ENCODE assay signal across 8 mouse cellular contexts in the genomic region with DNA sequence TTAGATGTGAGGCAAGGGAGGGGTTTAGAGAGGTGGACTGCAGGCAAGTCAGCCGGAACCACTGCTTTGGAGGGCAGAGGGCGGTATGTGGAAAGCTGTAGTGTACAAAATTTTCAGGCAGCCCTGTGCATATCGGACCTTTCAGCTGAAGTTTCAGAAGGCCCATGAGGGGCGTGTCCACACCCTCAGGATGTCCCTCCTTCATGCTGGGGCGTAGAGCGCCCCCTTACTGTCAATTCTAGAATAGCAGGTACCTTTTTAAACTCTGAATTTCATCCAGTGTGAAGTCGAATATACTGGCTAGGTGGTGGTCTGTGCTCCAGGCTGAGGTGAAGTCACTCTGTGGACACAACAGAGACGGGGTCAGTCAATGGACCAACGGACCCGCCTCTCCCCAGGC. TPM values are rescaled to one million over a fixed set of nuclear protein-coding genes. Genes with fewer than 3 reads are reported as not detected.
DNase-seq lines count a peak whose midpoint lies in the region; ATAC-seq and TF ChIP-seq lines count a peak whose summit lies in the region.

No protein-coding gene starts in this region.

- no peaks in the 10 kb centered on the region for H3K9me3 ChIP-seq in liver, embryonic 11.5 days (ENCODE audit: control insufficient read depth, low read length)

- ATAC-seq in liver, embryonic 11.5 days (replicated peaks; ENCODE audit: low FRiP score), result peak; percentile 63

- no peak for TF ChIP-seq POLR2A in embryonic fibroblast, embryonic 13.5 days (IDR thresholded peaks at IDR 0.05; ENCODE audit: low read depth, low read length)

- no peaks in the 10 kb centered on the region for H3K4me1 ChIP-seq in embryonic fibroblast, embryonic 13.5 days (ENCODE audit: control insufficient read depth, insufficient read depth, low read length)
- no peaks in the 10 kb centered on the region for H3K4me1 ChIP-seq in liver, embryonic 11.5 days (replicated peaks; ENCODE audit: control insufficient read depth, insufficient read depth, low read length)

- no peak overlapping the region for H3K9ac ChIP-seq in liver, embryonic 11.5 days (ENCODE audit: low read depth, low read length)

- H3K4me3 ChIP-seq in embryonic fibroblast, embryonic 13.5 days (ENCODE audit: insufficient read depth, low read length), result no peak overlapping the region
- H3K4me3 ChIP-seq in liver, embryonic 11.5 days (ENCODE audit: low read depth, low read length), result no peak overlapping the region

- peak; percentile 37 for DNase-seq in heart, postnatal 4 days
- DNase-seq in heart, postnatal 25 days (ENCODE audit: low spot score), result no peak
- peak; percentile 33 for DNase-seq in MN1 (ENCODE audit: low spot score)
- DNase-seq in liver, embryonic 11.5 days (ENCODE audit: low spot score), result no peak
- peak; percentile 15 for DNase-seq in spleen, adult 12 weeks (ENCODE audit: low spot score)
- no peak for DNase-seq in right cerebral cortex, postnatal 10 days (ENCODE audit: low spot score in 2 of 2)
- no peak for DNase-seq in gastrocnemius, postnatal 25 days

- no peaks in the 10 kb centered on the region for H3K27me3 ChIP-seq in liver, embryonic 11.5 days (replicated peaks; ENCODE audit: control insufficient read depth, insufficient read depth, low read length)

- peak; percentile 20; the same call in 1 of the 2 replicates for TF ChIP-seq CTCF in embryonic fibroblast, embryonic 13.5 days (IDR thresholded peaks at IDR 0.05; ENCODE audit: borderline replicate concordance, insufficient read depth, low read length)

- H3K27ac ChIP-seq in embryonic fibroblast, embryonic 13.5 days (ENCODE audit: insufficient read depth, low read length), result no peak overlapping the region
- H3K27ac ChIP-seq in liver, embryonic 11.5 days (ENCODE audit: low read depth, low read length), result no peak overlapping the region

- H3K4me2 ChIP-seq in liver, embryonic 11.5 days, result no peak overlapping the region

- H3K36me3 ChIP-seq in liver, embryonic 11.5 days (ENCODE audit: control insufficient read depth, insufficient read depth, low read length), result no peaks in the 10 kb centered on the region

- WGBS in liver, embryonic 11.5 days, result 23% methylated on average over 10 of the region's 10 CpGs

- intact Hi-C loops in heart, postnatal 25 days (cut with DNase I), result loop anchor here (5.0 kb wide), 1 partner anchor 116 kb away; no protein-coding TSS in a partner anchor

RNA-seq across cellular contexts. Expression of a gene that starts 16.0 kb away (rescaled TPM):
- 1 to 10 TPM; 6.2 to 6.6 TPM for total RNA-seq in heart, postnatal 4 days (2021)
- 1 to 10 TPM in 1 of 2 experiments, under 1 TPM in 1; 0.70 to 1.1 TPM for total RNA-seq in heart, postnatal 25 days (2021)
- 5.9 and 7.6 TPM in 2 replicates for polyA plus RNA-seq in embryonic fibroblast, embryonic 13.5 days (2011; ENCODE audit: insufficient read length, low read depth, missing spikeins)
- 4.5 and 5.2 TPM in 2 replicates for polyA plus RNA-seq in liver, embryonic 11.5 days (2014; fragmentation: Nextera tagmentation; extraction: Ambion mirVana)
- 1 to 10 TPM in 1 of 2 experiments, under 1 TPM in 1; 0.91 to 1.3 TPM for total RNA-seq in gastrocnemius, postnatal 25 days (2021)

RNA-seq across cellular contexts. Expression of a gene that starts 23.1 kb away (rescaled TPM):
- 10 to 100 TPM; 17.1 to 17.7 TPM for total RNA-seq in heart, postnatal 4 days (2021)
- total RNA-seq in heart, postnatal 25 days (2021), result 10 to 100 TPM; 11.9 to 16.3 TPM
- polyA plus RNA-seq in embryonic fibroblast, embryonic 13.5 days (2011; ENCODE audit: insufficient read length, low read depth, missing spikeins), result 65.7 and 67.6 TPM in 2 replicates
- polyA plus RNA-seq in liver, embryonic 11.5 days (2014; fragmentation: Nextera tagmentation; extraction: Ambion mirVana), result 138 and 147 TPM in 2 replicates
- total RNA-seq in gastrocnemius, postnatal 25 days (2021), result 10 to 100 TPM in 1 of 2 experiments, 1 to 10 TPM in 1; 8.2 to 13.3 TPM

RNA-seq across cellular contexts. Expression of a gene that starts 23.6 kb away (rescaled TPM):
- total RNA-seq in heart, postnatal 4 days (2021), result under 1 TPM; 0.41 to 0.90 TPM
- total RNA-seq in heart, postnatal 25 days (2021), result under 1 TPM; 0.57 to 0.98 TPM
- 0.32 TPM in 1 of 2 replicates, not detected in the other for polyA plus RNA-seq in embryonic fibroblast, embryonic 13.5 days (2011; ENCODE audit: insufficient read length, low read depth, missing spikeins)
- 2.5 and 2.7 TPM in 2 replicates for polyA plus RNA-seq in liver, embryonic 11.5 days (2014; fragmentation: Nextera tagmentation; extraction: Ambion mirVana)
- under 1 TPM; 0.38 TPM for total RNA-seq in gastrocnemius, postnatal 25 days (2021)

Comparison
In these comparisons a context has a peak if more than half of its experiments do, and no peak if none do; other contexts are left out.
1. DNase-seq: peak in heart, postnatal 4 days (single experiment), MN1 (single experiment) and spleen, adult 12 weeks (single experiment); none in heart, postnatal 25 days (single experiment), liver, embryonic 11.5 days (single experiment), right cerebral cortex, postnatal 10 days (0 of 2) and gastrocnemius, postnatal 25 days (single experiment).